Mouse (Mus musculus): ENCODE measurements around the gene Pjvk.

- no peak for TF ChIP-seq HCFC1 (IDR thresholded peaks at IDR 0.05; ENCODE audit: borderline replicate concordance, insufficient read depth, low read length)
- no peak for TF ChIP-seq MAFK (IDR thresholded peaks at IDR 0.05; ENCODE audit: insufficient read depth, low read depth, low read length)
- no peak for TF ChIP-seq CHD2 (IDR thresholded peaks at IDR 0.05; ENCODE audit: low read depth, low read length)
Measured at GRCm38 (mm10) chr2:76672966-76673392, 24.7 kb downstream of the Pjvk start, which contains the start of gene Fkbp7.

Measured in ES-E14 (cell line).